Mouse (Mus musculus) lung, embryonic 16.5 days (tissue): ENCODE results near the gene Slc16a10. TPM values are rescaled to one million over a fixed set of nuclear protein-coding genes. Genes with fewer than 3 reads are reported as not detected.

Experiments used
- ATAC-seq: fragments of 200-750 bp; cut with Nextera tagmentation; 2 replicates; pipeline ENCODE4 v1.8.0; 2017; ENCODE audit warnings: low read depth, mild to moderate bottlenecking, moderate library complexity
- H3K27ac ChIP-seq: fragments of 300-500 bp; sonication (generic); 2 replicates; pipeline ENCODE4 v1.5.1; 2014; ENCODE audit warnings: mild to moderate bottlenecking, control low read depth, low read length
- H3K27me3 ChIP-seq: fragments of 300-500 bp; sonication (generic); 2 replicates; pipeline ENCODE4 v1.6.1; 2014; ENCODE audit warnings: low read depth, low read length, mixed read lengths; ENCODE audit not compliant: control insufficient read depth, insufficient read depth
- H3K36me3 ChIP-seq: fragments of 300-500 bp; sonication (generic); 2 replicates; pipeline ENCODE4 v1.6.1; 2014; ENCODE audit warnings: low read length; ENCODE audit not compliant: control insufficient read depth, insufficient read depth
- H3K4me1 ChIP-seq: fragments of 300-500 bp; sonication (generic); replicated peaks from 2 replicates; pipeline ENCODE4 v1.6.1; 2014; ENCODE audit warnings: low read length, mixed read lengths; ENCODE audit not compliant: control insufficient read depth, insufficient read depth
- H3K4me2 ChIP-seq: fragments of 300-500 bp; sonication (generic); 2 replicates; pipeline ENCODE4 v1.6.1; 2014; ENCODE audit warnings: low read depth, low read length, control low read depth
- H3K4me3 ChIP-seq: fragments of 300-500 bp; sonication (generic); 2 replicates; pipeline ENCODE4 v1.5.1; 2014; ENCODE audit warnings: mild to moderate bottlenecking, low read length, control low read depth
- H3K9ac ChIP-seq: fragments of 300-500 bp; sonication (generic); 2 replicates; pipeline ENCODE4 v1.6.1; 2014; ENCODE audit warnings: low read length, control low read depth
- H3K9me3 ChIP-seq: fragments of 300-500 bp; sonication (generic); 2 replicates; pipeline ENCODE4 v1.6.1; 2016; ENCODE audit warnings: low read length; ENCODE audit not compliant: control insufficient read depth
- WGBS: fragments of 180-500 bp; shearing (Covaris S2); extraction: QIAGEN DNeasy Blood & Tissue Kit; methylation state at CpG from one replicate; pipeline ENCODE4 v1.1.7; 2014; 5-methylcytosine and 5-hydroxymethylcytosine counted together
- polyA plus RNA-seq: library from polyadenylated mRNA; unstranded; fragments of >200 nt; fragmentation: Nextera tagmentation; extraction: Ambion mirVana; gene quantifications from 2 replicates; pipeline ENCODE4 v1.2.1, GENCODE M21; 2015

Slc16a10 gene
- polyA plus RNA-seq, 1 experiment from 2014 or later: 5.0 TPM

DNA sequence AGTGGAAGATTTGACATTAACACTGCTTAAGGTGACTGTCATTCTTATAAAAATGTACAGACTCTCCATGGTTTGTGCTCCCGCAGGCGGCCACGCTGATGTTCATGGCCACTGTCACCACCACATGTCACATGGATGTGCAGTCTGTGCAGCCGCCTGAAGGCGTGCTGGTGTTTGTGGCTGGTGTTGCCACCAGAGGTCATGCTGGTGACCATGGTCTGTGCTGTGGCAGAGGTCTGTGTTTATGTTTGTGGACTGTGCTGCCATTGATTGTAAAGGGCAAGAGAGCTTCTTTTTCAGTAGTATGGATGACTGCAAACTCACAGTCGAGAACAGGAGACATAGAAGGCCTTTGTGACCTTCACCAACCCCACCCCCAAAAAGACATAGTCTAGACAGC lies 30.1 kb upstream of the Slc16a10 start:
- Histone ChIP-seq H3K27me3 (peaks cover 3% of the 10 kb centered on the region; the same call in 1 of the 2 replicates), H3K36me3 (no peaks in the 10 kb centered on the region), H3K27ac (no peak overlapping the region), H3K4me3 (no peak overlapping the region), H3K4me1 (no peaks in the 10 kb centered on the region), H3K9ac (no peak overlapping the region), H3K9me3 (no peaks in the 10 kb centered on the region), H3K4me2 (no peak overlapping the region)
- ATAC-seq: no peak
- 83% methylated on average over 6 of the region's 6 CpGs for WGBS

GRCm38 (mm10) chr10:40171211-40171610 lies 29.2 kb upstream of the Slc16a10 start:
- ATAC-seq: no peak
- Histone ChIP-seq H3K9ac (no peak overlapping the region), H3K36me3 (no peaks in the 10 kb centered on the region), H3K27ac (no peak overlapping the region), H3K4me1 (no peaks in the 10 kb centered on the region), H3K4me2 (no peak overlapping the region), H3K27me3 (peaks cover 3% of the 10 kb centered on the region; the same call in 1 of the 2 replicates), H3K9me3 (no peaks in the 10 kb centered on the region), H3K4me3 (no peak overlapping the region)
- WGBS: 80% methylated on average over 7 of the region's 8 CpGs

DNA sequence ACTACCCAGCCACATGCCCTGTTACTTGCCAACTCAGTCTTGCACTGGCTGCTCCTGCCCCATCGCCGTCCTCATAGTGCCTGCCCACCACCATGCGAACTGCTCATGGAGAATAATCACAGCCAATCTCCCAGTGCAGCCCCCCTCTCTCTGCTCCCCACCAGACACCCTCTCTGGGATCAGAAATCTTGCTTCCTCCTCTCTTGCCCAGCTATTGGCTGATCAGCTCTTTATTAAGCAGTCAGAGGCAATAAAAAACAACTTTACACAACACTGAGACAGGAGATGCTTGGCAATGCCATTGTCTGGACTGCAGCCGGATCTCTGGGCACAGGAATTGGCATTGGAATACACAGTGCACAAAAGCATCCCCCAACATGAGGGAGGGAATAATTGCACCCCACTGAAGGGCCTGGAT lies 28.1 kb upstream of the Slc16a10 start:
- H3K4me3 ChIP-seq: no peak overlapping the region
- H3K4me2 ChIP-seq: no peak overlapping the region
- no peak overlapping the region for H3K9ac ChIP-seq
- no peak for ATAC-seq
- peaks cover 3% of the 10 kb centered on the region; the same call in 1 of the 2 replicates for H3K27me3 ChIP-seq
- H3K4me1 ChIP-seq: no peaks in the 10 kb centered on the region
- H3K36me3 ChIP-seq: no peaks in the 10 kb centered on the region
- H3K9me3 ChIP-seq: no peaks in the 10 kb centered on the region
- no peak overlapping the region for H3K27ac ChIP-seq
- 89% methylated on average over 4 of the region's 4 CpGs for whole genome bisulfite sequencing

- no peaks in the 10 kb centered on the region for H3K4me1 ChIP-seq
- peaks cover 3% of the 10 kb centered on the region; the same call in 1 of the 2 replicates for H3K27me3 ChIP-seq
- no peaks in the 10 kb centered on the region for H3K36me3 ChIP-seq
- ATAC-seq: no peak
- H3K4me2 ChIP-seq: no peak overlapping the region
- H3K27ac ChIP-seq: no peak overlapping the region
- H3K4me3 ChIP-seq: no peak overlapping the region
- WGBS: 86% methylated on average over 10 of the region's 10 CpGs
- no peak overlapping the region for H3K9ac ChIP-seq
- H3K9me3 ChIP-seq: no peaks in the 10 kb centered on the region
These were observed 27.5 kb upstream of the Slc16a10 start for GRCm38 (mm10) chr10:40169566-40169965.

- H3K4me1 ChIP-seq: no peaks in the 10 kb centered on the region
- peaks cover 3% of the 10 kb centered on the region; the same call in 1 of the 2 replicates for H3K27me3 ChIP-seq
- H3K36me3 ChIP-seq: no peaks in the 10 kb centered on the region
- no peak overlapping the region for H3K4me3 ChIP-seq
- no peaks in the 10 kb centered on the region for H3K9me3 ChIP-seq
- H3K27ac ChIP-seq: no peak overlapping the region
- no peak overlapping the region for H3K4me2 ChIP-seq
- 84% methylated on average over 7 of the region's 7 CpGs for WGBS
- ATAC-seq: no peak
- H3K9ac ChIP-seq: no peak overlapping the region
These were observed 27.0 kb upstream of the Slc16a10 start for GRCm38 (mm10) chr10:40169088-40169487.

DNA sequence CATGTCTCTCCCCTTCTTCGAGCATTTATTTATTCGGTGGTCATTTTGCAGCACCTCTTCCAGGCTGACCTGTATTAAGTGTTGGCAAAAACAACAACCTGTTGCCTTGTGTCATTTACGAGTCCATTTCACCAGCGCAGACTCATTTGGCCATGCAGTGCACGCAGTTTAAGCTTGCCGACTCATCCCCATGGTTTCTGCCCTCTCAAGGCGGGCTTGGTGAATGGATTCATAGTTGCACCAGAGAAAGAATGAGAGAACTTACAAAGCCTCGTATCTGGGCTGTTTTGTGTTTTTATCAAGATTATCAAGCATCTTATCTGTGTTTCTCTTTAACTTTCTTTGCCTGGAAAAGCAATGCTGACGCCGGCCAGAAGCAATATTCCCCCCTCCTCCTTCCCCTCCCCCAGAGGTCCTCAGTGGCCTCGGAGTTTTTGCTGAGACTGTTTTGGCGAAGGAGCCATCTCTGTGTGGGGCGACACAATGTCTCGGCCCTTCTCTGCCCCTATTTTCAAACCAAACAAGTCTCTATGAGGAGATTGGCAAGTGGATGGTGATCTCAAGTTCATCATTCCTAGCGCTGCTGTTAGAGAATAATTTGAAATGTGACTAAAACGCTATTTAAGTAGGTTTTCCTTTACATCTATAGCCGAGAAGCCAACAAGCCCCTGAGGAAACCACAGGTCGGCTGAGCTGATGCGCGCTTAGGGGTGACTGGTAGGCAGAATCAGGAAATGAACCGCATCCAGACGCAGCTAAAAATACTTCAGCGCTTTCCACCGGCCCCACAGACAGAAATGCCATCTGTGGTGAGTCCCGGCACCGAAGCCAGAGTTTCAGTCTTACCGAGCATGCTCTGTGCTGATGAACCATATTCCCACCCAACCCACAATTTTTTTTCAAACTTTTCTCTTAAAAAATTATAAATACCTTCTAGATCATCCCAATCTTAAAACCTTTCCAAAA lies 22.6 kb upstream of the Slc16a10 start:
- Histone ChIP-seq H3K27ac (no peak overlapping the region), H3K9me3 (no peaks in the 10 kb centered on the region), H3K4me3 (no peak overlapping the region), H3K27me3 (peaks cover 3% of the 10 kb centered on the region; the same call in 1 of the 2 replicates), H3K9ac (no peak overlapping the region), H3K36me3 (no peaks in the 10 kb centered on the region), H3K4me1 (no peaks in the 10 kb centered on the region), H3K4me2 (no peak overlapping the region)
- ATAC-seq: no peak
- WGBS: 70% methylated on average over 27 of the region's 27 CpGs

DNA sequence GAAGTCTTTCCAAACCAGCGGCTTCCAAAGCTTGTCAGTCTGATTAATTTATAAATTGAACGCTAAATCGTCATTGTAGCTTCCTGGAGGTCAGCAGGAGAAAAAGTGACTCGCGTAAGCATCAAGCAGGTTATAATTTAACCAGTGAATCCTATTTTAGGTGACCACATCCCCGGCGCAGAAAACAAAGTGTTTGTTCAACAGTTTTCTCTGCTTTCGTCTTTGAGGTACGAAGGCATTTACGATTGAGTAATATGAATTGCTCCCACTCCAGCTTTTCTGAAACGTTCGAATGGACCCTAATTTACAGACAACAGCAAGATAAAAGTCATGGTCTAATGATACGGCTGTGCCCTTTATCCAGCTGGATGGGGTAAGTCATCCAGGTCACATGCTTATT lies 21.9 kb upstream of the Slc16a10 start:
- Histone ChIP-seq H3K36me3 (no peaks in the 10 kb centered on the region), H3K4me2 (no peak overlapping the region), H3K27ac (no peak overlapping the region), H3K9me3 (no peaks in the 10 kb centered on the region), H3K4me3 (no peak overlapping the region), H3K4me1 (no peaks in the 10 kb centered on the region), H3K9ac (no peak overlapping the region), H3K27me3 (no peaks in the 10 kb centered on the region; the same call in 1 of the 2 replicates)
- WGBS: 73% methylated on average over 13 of the region's 13 CpGs
- ATAC-seq: no peak

DNA sequence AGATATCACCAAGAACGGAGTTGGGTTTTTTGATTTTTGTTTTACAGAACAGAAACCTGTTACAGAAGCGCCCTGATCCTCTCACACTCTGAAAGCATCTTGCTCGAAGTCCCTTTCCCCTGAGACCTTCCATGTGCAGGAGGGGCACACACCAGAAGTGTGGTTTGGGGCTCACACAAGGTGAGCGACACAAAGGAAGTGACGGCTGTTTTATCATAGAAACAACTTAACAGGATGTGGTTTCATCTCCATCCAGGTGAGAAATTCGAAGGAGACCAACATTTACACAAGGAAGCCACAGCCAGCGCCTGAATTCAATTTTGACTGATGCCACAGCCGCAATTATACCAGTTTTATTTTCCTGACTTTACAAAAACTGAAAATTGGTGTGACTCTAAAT lies 21.3 kb upstream of the Slc16a10 start:
- H3K9me3 ChIP-seq: no peaks in the 10 kb centered on the region
- no peaks in the 10 kb centered on the region for H3K36me3 ChIP-seq
- H3K4me3 ChIP-seq: no peak overlapping the region
- 80% methylated on average over 8 of the region's 8 CpGs for WGBS
- no peak overlapping the region for H3K27ac ChIP-seq
- no peaks in the 10 kb centered on the region; the same call in 1 of the 2 replicates for H3K27me3 ChIP-seq
- no peak overlapping the region for H3K9ac ChIP-seq
- no peaks in the 10 kb centered on the region for H3K4me1 ChIP-seq
- H3K4me2 ChIP-seq: no peak overlapping the region
- ATAC-seq: no peak

DNA sequence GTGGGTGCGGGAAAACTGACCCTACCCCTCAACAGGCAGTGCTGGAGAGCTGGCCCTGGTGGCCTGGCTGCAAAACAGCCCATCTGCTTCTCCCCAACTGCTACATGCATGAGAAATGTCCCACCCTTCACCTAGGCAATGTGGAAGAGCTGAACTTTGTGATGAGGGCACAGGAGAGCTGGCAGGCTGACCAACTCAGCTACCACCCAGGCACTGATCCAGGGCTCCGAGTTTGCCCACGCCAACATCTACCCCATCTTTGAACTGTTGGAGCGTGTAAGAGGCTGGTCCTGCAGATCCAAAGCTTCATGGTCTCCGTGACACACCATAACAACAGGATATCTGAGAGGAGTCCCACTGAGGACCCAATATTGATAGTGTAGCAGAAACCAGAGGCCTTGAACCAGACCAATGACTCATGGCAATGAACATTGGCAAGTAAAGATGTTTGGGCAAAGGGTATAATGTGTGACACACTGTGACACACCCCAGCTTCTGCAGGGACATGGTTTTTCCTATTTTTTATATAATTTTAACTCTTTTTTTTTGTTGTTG lies 19.7 kb upstream of the Slc16a10 start:
- 85% methylated on average over 5 of the region's 5 CpGs for WGBS
- ATAC-seq: no peak
- no peak overlapping the region for H3K27ac ChIP-seq

More for the DNA sequence above, 19.7 kb upstream of the Slc16a10 start:
- Histone ChIP-seq H3K9me3 (no peaks in the 10 kb centered on the region), H3K4me2 (no peak overlapping the region), H3K4me1 (no peaks in the 10 kb centered on the region), H3K36me3 (no peaks in the 10 kb centered on the region), H3K4me3 (no peak overlapping the region), H3K9ac (no peak overlapping the region), H3K27me3 (no peaks in the 10 kb centered on the region; the same call in 1 of the 2 replicates)
